Comparison of ENCODE assay signal across 15 mouse cellular contexts in genomic region chr14:6426353-6426752, GRCm38 (mm10). TPM values are rescaled to one million over a fixed set of nuclear protein-coding genes. Genes with fewer than 3 reads are reported as not detected.
DNase-seq lines count a peak whose midpoint lies in the region; ATAC-seq and TF ChIP-seq lines count a peak whose summit lies in the region.
"Not testable (repeated sequence)": the region's sequence is repeated elsewhere in the genome, so short reads cannot be mapped to it uniquely, and the experiment has no call there.
"Had no signal": no experiment of that assay in that cellular context is flagged by ENCODE, and none has a peak within 500 bp of the region (broad histone marks: within the 10 kb centered on the region; RNA-seq: fewer than 3 reads in every experiment).

No protein-coding gene starts in this region.

- not testable (repeated sequence) for H3K4me1 ChIP-seq in embryonic facial prominence, embryonic 11.5 days (ENCODE audit: control insufficient read depth, insufficient read depth, low read length); forebrain, postnatal 0 days (ENCODE audit: insufficient read depth); heart, embryonic 15.5 days (replicated peaks); intestine, embryonic 15.5 days (replicated peaks); lung, embryonic 14.5 days (ENCODE audit: insufficient read depth)

- not testable (repeated sequence) for TF ChIP-seq CTCF in forebrain, postnatal 0 days (IDR thresholded peaks at IDR 0.05; ENCODE audit: low read depth); lung, embryonic 14.5 days (IDR thresholded peaks at IDR 0.05; ENCODE audit: low read depth)

- H3K4me2 ChIP-seq in embryonic facial prominence, embryonic 11.5 days (ENCODE audit: low read depth, low read length): peak overlapping the region; percentile 32
- peak overlapping the region; percentile 48 for H3K4me2 ChIP-seq in forebrain, postnatal 0 days (ENCODE audit: low read depth)
- H3K4me2 ChIP-seq in heart, embryonic 15.5 days: peak overlapping the region; percentile 55
- peak overlapping the region; percentile 49 for H3K4me2 ChIP-seq in intestine, embryonic 15.5 days (replicated peaks)
- H3K4me2 ChIP-seq in lung, embryonic 14.5 days: peak overlapping the region; percentile 32; the same call in 1 of the 2 replicates

- not testable (repeated sequence) for H3K9ac ChIP-seq in embryonic facial prominence, embryonic 11.5 days (replicated peaks; ENCODE audit: low read length); heart, embryonic 15.5 days; intestine, embryonic 15.5 days; lung, embryonic 14.5 days
- H3K9ac ChIP-seq in forebrain, postnatal 0 days: peak overlapping the region; percentile 37; the same call in 1 of the 2 replicates

- DNase-seq in embryonic facial prominence, embryonic 11.5 days (ENCODE audit: low spot score): peak; percentile 0
- DNase-seq in forebrain, postnatal 0 days: peak; percentile 0
- DNase-seq in kidney, postnatal 25 days: peak; percentile 13 to 52
- DNase-seq in lung, embryonic 14.5 days: not testable (repeated sequence)
- peak; percentile 6 for DNase-seq in neural tube, embryonic 10.5 days (ENCODE audit: extremely low spot score, low spot score)
- DNase-seq in testis, postnatal 14 days (ENCODE audit: low spot score): peak; percentile 3

- not testable (repeated sequence) for H3K9me3 ChIP-seq in embryonic facial prominence, embryonic 11.5 days (replicated peaks; ENCODE audit: control insufficient read depth, low read length); forebrain, postnatal 0 days (ENCODE audit: low read length); heart, embryonic 15.5 days (replicated peaks); intestine, embryonic 15.5 days; lung, embryonic 14.5 days (ENCODE audit: low read depth, low read length)

- H3K27me3 ChIP-seq in embryonic facial prominence, embryonic 11.5 days (ENCODE audit: control insufficient read depth, insufficient read depth, low read length); forebrain, postnatal 0 days (ENCODE audit: insufficient read depth, low read length); heart, embryonic 15.5 days; intestine, embryonic 15.5 days (replicated peaks); lung, embryonic 14.5 days (ENCODE audit: insufficient read depth, low read length): not testable (repeated sequence)

- not testable (repeated sequence) for ATAC-seq in embryonic facial prominence, embryonic 11.5 days (replicated peaks; ENCODE audit: insufficient number of reproducible peaks, low FRiP score, low TSS enrichment, low read depth); forebrain, postnatal 0 days; heart, embryonic 15.5 days (replicated peaks; ENCODE audit: insufficient number of reproducible peaks, insufficient read depth, low FRiP score, low read depth); intestine, embryonic 15.5 days; lung, embryonic 14.5 days (ENCODE audit: insufficient read depth)

- H3K4me3 ChIP-seq in embryonic facial prominence, embryonic 11.5 days (ENCODE audit: low read depth, low read length); lung, embryonic 14.5 days (ENCODE audit: low read depth, low read length): not testable (repeated sequence)
- peak overlapping the region; percentile 20; the same call in 1 of the 2 replicates for H3K4me3 ChIP-seq in forebrain, postnatal 0 days (ENCODE audit: low read depth, low read length)
- H3K4me3 ChIP-seq in heart, embryonic 15.5 days: peak overlapping the region; percentile 38
- H3K4me3 ChIP-seq in intestine, embryonic 15.5 days (replicated peaks): peak overlapping the region; percentile 14; the same call in 1 of the 2 replicates

- H3K27ac ChIP-seq in embryonic facial prominence, embryonic 11.5 days (replicated peaks; ENCODE audit: low read depth, low read length); forebrain, postnatal 0 days (ENCODE audit: low read depth, low read length); heart, embryonic 15.5 days; intestine, embryonic 15.5 days; lung, embryonic 14.5 days (ENCODE audit: low read depth): not testable (repeated sequence)

- H3K36me3 ChIP-seq in embryonic facial prominence, embryonic 11.5 days (replicated peaks; ENCODE audit: control insufficient read depth, insufficient read depth, low read depth, low read length); forebrain, postnatal 0 days (ENCODE audit: insufficient read depth); heart, embryonic 15.5 days; intestine, embryonic 15.5 days; lung, embryonic 14.5 days (ENCODE audit: insufficient read depth): not testable (repeated sequence)

- 21% methylated on average over 13 of the region's 22 CpGs for WGBS in embryonic facial prominence, embryonic 11.5 days
- 16% methylated on average over 22 of the region's 22 CpGs for WGBS in forebrain, postnatal 0 days
- WGBS in heart, embryonic 15.5 days: 21% methylated on average over 22 of the region's 22 CpGs
- WGBS in intestine, embryonic 15.5 days: 11% methylated on average over 22 of the region's 22 CpGs
- WGBS in lung, embryonic 14.5 days: 19% methylated on average over 19 of the region's 22 CpGs

RNA-seq across cellular contexts. Expression of gene Gm3591, which starts 14.1 kb away (rescaled TPM):
- 1.8 and 2.1 TPM in 2 replicates for polyA plus RNA-seq in embryonic facial prominence, embryonic 11.5 days (2014; fragmentation: Nextera tagmentation; extraction: Ambion mirVana)
- total RNA-seq in forebrain, postnatal 0 days (2014; rRNA removed): 4.2 and 6.4 TPM in 2 replicates
- 6.3 and 8.7 TPM in 2 replicates for polyA plus RNA-seq in forebrain, postnatal 0 days (2015; fragmentation: Nextera tagmentation; extraction: Ambion mirVana)
- polyA plus RNA-seq in heart, embryonic 15.5 days (2015; fragmentation: Nextera tagmentation; extraction: Ambion mirVana): 2.2 and 2.3 TPM in 2 replicates
- polyA plus RNA-seq in intestine, embryonic 15.5 days (2015; fragmentation: Nextera tagmentation; extraction: Ambion mirVana): 0.43 and 0.50 TPM in 2 replicates
- polyA plus RNA-seq in lung, embryonic 14.5 days (2014; fragmentation: Nextera tagmentation; extraction: Ambion mirVana): 0.42 and 0.70 TPM in 2 replicates
- total RNA-seq: CH12.LX; granulocyte monocyte progenitor cell, adult 5-6 weeks; liver, adult 2 months had no signal
- polyA plus RNA-seq: liver, adult 2 months; Patski had no signal

RNA-seq across cellular contexts. Expression of gene Gm3594, which starts 18.1 kb away (rescaled TPM):
- polyA plus RNA-seq in embryonic facial prominence, embryonic 11.5 days (2014; fragmentation: Nextera tagmentation; extraction: Ambion mirVana): not detected in 2 replicates
- total RNA-seq in forebrain, postnatal 0 days (2014; rRNA removed): not detected in 2 replicates
- not detected in 2 replicates for polyA plus RNA-seq in forebrain, postnatal 0 days (2015; fragmentation: Nextera tagmentation; extraction: Ambion mirVana)
- not detected in 2 replicates for polyA plus RNA-seq in heart, embryonic 15.5 days (2015; fragmentation: Nextera tagmentation; extraction: Ambion mirVana)
- polyA plus RNA-seq in intestine, embryonic 15.5 days (2015; fragmentation: Nextera tagmentation; extraction: Ambion mirVana): not detected in 2 replicates
- polyA plus RNA-seq in lung, embryonic 14.5 days (2014; fragmentation: Nextera tagmentation; extraction: Ambion mirVana): not detected in 2 replicates
- total RNA-seq: adrenal gland, adult 18-20 months; CH12.LX; granulocyte monocyte progenitor cell, adult 5-6 weeks; layer of hippocampus, postnatal 25 days; liver, adult 2 months had no signal
- polyA plus RNA-seq: liver, adult 2 months; Patski; thymus, adult 2 months had no signal

RNA-seq across cellular contexts. Expression of gene Gm16440, which starts 36.2 kb away (rescaled TPM):
- 0.27 TPM in 1 of 2 replicates, not detected in the other for polyA plus RNA-seq in embryonic facial prominence, embryonic 11.5 days (2014; fragmentation: Nextera tagmentation; extraction: Ambion mirVana)
- total RNA-seq in forebrain, postnatal 0 days (2014; rRNA removed): not detected in 2 replicates
- not detected in 2 replicates for polyA plus RNA-seq in forebrain, postnatal 0 days (2015; fragmentation: Nextera tagmentation; extraction: Ambion mirVana)
- polyA plus RNA-seq in heart, embryonic 15.5 days (2015; fragmentation: Nextera tagmentation; extraction: Ambion mirVana): not detected in 2 replicates
- polyA plus RNA-seq in intestine, embryonic 15.5 days (2015; fragmentation: Nextera tagmentation; extraction: Ambion mirVana): not detected in 2 replicates
- not detected in 2 replicates for polyA plus RNA-seq in lung, embryonic 14.5 days (2014; fragmentation: Nextera tagmentation; extraction: Ambion mirVana)
- total RNA-seq: adrenal gland, adult 18-20 months; CH12.LX; granulocyte monocyte progenitor cell, adult 5-6 weeks; layer of hippocampus, postnatal 25 days; liver, adult 2 months had no signal
- polyA plus RNA-seq: liver, adult 2 months; Patski; thymus, adult 2 months had no signal
